Mouse (Mus musculus): ENCODE data around the gene Jund.

- TF ChIP-seq CTCF (IDR thresholded peaks at IDR 0.05; ENCODE audit: low read depth) (no peak), EP300 (IDR thresholded peaks at IDR 0.05; ENCODE audit: low read depth) (no peak)
These were observed 45.2 kb downstream of the Jund start for GRCm38 (mm10) chr8:70743656-70744590.
